Mouse (Mus musculus): Measurements from ENCODE around the gene Ykt6. TPM values are rescaled to one million over a fixed set of nuclear protein-coding genes. Genes with fewer than 3 reads are reported as not detected.

Ykt6 gene
- total RNA-seq, 2 experiments from 2014 or later, result 99.6 to 108 TPM

DNA sequence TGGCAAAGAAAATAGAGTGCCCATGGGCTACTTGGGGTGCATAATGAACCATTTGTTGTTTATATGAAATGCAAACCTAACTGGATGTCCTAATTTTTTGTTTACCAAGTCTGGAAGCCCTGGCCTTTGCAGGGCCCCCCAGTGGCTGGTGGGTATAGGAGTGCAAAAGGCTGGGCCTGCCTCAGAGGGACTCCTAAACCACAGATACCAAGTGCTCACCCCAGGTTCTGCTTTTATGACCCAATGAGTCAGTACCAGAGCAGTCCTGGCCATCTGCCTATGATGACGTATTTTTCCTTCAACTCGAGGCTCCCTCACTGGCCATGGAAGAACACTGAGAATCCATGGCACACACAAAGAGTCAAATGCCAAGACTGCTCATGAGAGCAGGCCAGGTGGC is 10.4 kb upstream of the Ykt6 start:
- intact Hi-C loops (cut with DNase I), result no loop called here

DNA sequence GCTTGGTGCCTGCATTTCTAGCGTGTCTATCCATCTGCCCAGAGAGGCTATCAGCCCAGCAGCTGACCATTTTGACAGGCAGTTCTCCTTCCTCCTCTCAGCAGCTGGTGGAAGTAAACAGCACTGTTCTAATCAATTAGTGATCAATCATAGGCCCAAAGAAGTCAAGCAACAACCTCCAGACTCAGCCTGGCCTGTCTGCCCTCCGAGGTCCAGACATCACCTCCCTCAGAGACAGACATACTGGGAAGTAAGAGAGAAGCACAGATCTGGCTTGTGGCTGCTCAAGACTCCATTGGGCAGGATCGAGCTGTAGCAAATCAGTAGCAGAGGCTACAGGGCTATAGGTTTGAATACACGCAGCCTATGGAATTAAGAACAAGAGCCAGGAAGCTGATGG is 7.7 kb upstream of the Ykt6 start:
- intact Hi-C loops (cut with DNase I), result no loop called here
- DNase-seq (ENCODE audit: low spot score in 2 of 2), result no peak

More for the DNA sequence above, 10.4 kb upstream of the Ykt6 start:
- no peak for DNase-seq (ENCODE audit: low spot score in 2 of 2)

DNA sequence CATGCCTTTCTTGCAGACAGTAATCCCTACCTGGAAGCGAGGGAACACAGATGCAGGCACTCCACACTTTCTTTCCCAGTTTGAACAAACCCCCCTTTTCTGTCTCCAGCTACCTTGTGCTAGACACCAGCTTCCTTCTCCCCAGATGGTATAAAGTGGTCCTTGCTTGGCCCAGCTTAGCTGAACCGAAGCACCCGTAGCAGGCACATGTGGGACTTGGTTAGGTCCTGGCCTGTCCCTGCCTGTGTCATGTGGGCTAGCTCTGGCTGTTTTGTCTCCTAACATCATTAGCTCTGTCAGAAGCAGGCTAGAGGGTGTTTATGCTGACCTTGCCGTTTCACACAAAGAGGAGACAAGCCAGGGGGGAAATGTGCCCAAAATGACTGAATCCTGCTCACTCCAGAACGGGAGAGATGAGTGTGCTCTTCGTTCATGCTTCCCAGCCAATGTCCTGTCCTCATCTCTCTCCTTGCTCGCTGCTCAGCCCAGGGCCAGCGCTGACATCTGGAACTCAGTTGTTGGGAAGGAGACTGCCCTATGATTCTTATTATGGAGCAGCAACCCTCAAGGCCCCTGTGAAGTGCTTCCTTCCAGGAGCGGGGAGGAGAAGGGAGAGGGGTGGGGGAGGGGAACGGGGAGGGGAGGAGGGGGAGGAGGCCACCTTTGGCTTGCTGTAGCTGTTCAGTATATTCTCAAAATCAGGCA is 6.8 kb upstream of the Ykt6 start:
- intact Hi-C loops (cut with DNase I), result no loop called here
- DNase-seq (ENCODE audit: low spot score in 2 of 2), result no peak

DNA sequence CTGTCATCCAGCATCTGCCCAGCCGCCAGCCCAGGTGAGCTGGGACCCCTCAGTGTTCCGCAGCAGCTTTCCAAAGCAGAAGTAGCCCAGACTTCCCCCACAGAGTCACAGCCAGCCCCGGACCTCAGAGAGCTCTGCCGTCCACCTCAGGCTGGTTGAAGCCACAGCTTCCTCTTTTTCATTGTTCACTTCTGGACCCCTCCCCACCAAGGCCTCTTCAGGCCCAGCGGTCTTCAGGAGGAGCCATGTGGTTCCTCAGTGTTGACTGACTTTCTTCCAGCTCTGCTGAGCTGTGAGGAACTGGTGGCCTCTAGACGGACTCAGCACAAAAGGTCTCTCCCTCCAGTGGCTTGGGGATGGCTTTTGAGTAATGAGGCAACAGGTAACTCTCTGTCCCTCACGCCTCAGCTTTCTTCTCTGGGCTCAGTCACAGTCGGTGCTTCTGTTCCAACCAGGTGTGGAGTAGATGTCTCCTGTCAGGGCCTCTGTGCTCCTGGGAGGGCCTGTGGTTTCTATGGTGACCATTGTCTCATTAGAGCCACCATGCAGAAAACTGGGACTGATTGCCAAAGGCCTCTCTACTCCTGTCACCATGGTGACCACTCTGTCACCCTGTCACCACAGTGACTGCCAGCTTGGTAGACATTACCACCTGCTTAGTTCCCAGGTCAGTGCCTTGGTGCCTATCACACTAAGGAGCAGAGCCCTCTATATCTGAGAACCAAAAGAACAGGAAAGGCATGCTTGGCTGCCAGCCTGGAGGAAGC is 5.7 kb upstream of the Ykt6 start, which contains the start of gene Gck:
Gck (minus strand) TSS at position 496 of the 767 bp plus-strand sequence.
- intact Hi-C loops (cut with DNase I), result no loop called here
- DNase-seq (ENCODE audit: low spot score in 2 of 2), result no peak

DNA sequence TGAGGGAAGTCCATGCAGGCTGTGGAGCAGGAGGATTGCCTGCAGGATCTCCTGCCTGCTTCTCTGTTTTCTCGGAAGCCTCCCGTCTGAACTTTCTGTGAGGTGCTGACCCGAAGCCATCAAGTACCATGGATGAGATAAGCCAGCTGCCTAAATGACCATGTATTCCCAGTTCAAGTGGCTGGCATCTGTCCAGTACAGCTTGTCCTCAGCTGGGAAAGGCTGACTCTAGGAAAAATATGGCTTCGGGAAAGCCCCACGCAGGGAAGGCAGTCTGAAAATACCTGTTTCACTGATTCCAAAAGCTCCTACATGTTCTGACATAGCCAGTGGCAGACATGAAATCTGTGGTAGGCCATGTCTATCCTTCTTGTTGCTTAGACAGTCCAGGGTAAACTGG is 3.0 kb upstream of the Ykt6 start:
- intact Hi-C loops (cut with DNase I), result no loop called here
- DNase-seq (ENCODE audit: low spot score in 2 of 2), result no peak

DNA sequence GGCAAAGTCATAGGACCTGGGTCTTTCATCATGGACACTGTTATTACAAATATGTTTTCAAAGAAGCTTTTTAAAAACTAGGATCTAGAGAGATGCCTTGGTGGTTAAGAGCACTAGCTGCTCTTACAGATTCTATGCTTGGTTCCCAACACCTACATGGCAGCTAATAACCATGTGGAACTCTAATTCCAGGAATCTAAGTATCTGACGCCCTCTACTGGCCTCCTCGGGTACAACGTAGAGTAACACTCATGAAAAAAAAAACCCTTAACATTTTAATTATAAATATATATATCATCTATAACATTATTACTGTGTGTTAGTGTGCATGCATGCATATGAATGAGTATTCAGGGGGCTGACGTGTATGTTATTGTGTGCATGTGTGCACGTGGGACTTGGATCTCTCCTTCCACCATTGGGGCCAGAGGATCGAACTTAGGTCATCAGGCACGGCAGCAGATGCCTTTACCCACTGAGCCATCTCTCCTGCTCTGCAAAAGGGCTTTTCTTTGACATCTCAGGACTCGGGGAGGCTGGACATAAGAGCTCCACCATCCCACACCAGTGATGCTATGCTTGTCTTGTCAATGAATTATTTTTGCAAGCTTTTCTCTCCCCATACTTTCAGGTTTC is 2.2 kb upstream of the Ykt6 start:
- DNase-seq (ENCODE audit: low spot score in 2 of 2), result no peak
- intact Hi-C loops (cut with DNase I), result no loop called here

DNA sequence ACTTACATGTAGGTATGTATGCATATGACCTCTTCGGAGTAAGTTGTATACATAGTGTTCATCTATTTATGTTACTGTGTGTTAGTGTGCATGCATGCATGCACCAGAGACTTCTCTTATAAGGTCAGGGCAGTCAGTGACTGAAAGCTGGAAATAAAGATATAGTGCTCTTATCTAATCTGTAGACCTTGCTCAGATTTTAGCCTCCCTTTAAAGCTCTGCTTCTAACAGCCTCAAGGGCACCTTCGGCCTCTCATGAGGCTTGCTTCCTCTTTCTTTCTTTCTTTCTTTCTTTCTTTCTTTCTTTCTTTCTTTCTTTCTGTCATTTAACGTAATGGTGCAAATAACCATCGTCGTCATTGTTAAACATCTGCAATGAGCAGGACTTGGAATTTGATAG is 1.1 kb upstream of the Ykt6 start:
- intact Hi-C loops (cut with DNase I), result no loop called here
- DNase-seq (ENCODE audit: low spot score in 2 of 2), result no peak

DNA sequence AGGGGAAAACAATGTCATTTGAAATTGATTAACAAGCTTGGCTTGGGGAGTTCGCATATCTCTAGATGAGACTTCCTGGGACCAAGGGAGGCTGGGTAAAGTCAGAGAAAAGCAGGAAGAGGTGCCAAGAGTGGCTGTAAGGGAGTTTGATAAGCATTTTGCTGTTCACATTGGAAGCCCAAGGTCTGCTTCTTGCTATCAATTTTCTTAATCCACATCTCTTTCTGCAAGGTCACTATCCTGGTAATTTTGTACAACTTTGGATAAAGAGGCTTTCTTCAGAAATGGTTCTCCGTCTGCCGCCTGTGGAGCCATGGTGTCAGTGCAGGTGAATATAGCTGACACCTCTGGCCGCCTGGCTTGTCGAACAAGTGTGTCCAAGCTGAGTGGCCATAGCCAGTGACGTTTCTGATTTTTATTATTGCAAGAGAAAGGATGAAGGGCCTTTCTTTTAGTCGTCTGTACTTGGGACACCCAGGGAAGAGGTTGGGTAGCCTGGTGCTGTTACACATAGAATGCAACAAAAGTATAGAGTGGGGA is 458 bp upstream of the Ykt6 start:
- peak in 1 of 2 experiments; percentile 56 for DNase-seq (ENCODE audit: low spot score in 2 of 2)

DNA sequence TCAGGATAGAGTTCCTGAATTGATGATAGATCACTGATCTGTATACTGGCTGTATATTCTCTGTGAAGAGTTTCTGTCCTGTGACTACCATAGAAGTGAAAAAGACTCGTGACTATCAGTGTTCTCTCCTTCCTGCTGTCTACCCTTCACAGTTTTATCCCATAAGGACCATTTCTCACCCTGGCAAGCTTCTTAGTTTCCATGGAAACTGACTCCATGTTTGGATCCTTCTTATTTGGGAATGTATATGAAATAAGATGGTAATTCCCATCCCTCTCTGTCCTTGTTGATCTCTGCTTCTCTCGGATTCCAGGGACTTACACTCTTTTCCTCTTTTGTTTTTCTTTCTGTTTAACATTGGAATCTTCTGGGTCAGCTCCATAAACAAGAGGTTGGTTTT is 4.6 kb downstream of the Ykt6 start:
- intact Hi-C loops (cut with DNase I), result no loop called here

More for the DNA sequence above, 458 bp upstream of the Ykt6 start:
- intact Hi-C loops (cut with DNase I), result loop anchor here (5.0 kb wide), 1 partner anchor 73 kb away; no protein-coding TSS in a partner anchor

DNA sequence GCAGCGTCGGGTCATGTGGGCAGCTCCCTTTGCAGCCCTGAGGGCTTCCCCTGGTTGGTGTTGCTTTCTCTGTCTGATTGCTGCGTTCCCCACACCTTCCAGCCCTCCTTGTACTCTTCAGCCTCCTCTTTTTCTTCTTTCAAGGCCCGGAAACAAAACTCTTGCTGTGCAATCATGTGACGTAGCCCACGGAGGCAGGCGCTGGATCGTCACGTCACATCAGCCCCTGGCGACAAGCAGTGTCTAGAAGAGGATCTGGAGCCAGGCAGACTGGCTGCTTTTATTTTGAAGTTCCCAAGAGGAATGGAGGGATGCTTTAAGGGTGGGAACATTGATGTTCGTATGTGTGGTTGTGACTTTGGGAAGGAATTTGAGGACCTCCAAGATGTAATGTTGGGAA is 10.4 kb downstream of the Ykt6 start:
- peak in 1 of 2 experiments; percentile 51 for DNase-seq (ENCODE audit: low spot score in 2 of 2)
- intact Hi-C loops (cut with DNase I), result no loop called here

More for the DNA sequence above, 4.6 kb downstream of the Ykt6 start:
- DNase-seq (ENCODE audit: low spot score in 2 of 2), result peak in 1 of 2 experiments; percentile 86

DNA sequence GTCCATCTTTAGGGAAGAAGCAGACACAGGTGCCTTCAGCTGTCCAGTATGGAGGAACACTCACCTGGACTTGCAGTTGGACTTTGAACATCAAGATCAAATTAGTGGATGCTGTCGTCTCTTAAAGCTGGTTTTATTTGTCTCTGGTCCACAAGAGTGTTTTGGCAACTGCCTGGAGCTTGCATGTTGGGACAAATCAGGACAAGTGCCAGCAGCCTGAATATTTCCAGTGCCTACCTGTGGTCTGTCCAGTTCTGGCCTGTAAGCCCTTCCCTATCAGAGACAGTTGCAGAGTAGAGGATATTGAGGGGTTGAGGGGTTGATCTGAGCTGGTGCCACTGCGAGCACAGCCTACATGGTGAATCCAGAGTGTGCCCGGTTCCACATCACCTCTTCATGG is 11.3 kb downstream of the Ykt6 start:
- intact Hi-C loops (cut with DNase I), result no loop called here
- no peak for DNase-seq (ENCODE audit: low spot score in 2 of 2)

DNA sequence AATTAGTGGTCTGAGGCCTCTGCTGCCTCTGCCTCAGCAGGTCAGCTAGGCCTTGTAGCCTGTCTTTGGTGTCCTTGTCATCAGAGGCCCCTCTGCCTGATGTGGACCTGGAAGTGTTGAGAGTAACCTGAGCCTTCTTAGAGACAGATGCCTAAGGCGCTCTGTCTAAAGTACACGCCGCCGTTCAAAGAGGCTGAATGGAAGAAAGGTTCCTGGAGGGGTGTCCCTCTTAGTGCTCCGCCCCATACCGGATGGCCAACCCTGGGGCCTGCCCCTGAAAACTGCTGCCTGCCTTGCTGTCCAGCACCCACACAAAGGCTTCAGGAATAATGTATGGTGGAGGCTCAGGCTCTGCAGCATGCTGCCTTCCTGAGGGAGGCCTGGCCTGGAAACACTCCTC is 12.7 kb downstream of the Ykt6 start:
- no peak for DNase-seq (ENCODE audit: low spot score in 2 of 2)
- intact Hi-C loops (cut with DNase I), result no loop called here

DNA sequence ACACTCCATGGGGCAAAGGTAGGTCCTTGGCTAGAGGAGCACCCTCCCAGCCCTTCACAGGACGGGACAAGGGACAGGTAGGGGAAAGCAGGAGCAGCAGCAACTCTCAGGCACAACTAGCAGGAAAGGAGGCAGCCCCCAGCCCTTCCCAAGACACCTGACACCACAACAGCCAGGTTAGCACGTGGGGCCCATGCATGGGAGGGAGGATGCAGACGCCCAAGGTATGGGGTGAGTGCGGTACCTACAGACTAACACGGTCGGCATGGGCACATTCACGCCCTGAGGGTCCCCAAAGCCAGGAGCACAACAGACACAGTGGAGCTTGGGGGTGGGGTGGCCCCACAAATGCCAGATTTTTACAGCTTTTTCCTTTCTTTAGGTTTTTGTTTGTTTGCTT is 15.7 kb downstream of the Ykt6 start:
- intact Hi-C loops (cut with DNase I), result no loop called here
- no peak for DNase-seq (ENCODE audit: low spot score in 2 of 2)

DNA sequence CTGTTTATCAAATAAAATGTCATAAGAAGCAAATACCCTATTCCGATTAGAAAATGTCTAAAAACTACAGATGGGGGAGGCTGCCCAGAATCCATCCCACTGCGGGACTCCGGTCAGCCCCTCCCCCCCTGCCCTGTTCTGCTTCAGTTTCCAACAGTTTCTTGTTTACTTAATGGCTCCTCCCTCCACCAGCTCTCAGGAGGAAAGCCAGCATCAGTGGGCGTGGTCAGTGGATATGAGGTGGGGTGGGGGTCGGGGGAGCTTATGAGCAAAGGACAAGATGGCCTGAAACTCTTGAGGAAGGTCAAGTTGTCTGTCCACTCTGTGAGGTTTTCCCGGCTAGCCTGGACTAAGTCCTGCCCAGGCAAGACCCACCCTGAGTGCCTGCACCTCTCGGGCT is 17.7 kb downstream of the Ykt6 start:
- DNase-seq (ENCODE audit: low spot score in 2 of 2), result no peak
- intact Hi-C loops (cut with DNase I), result no loop called here

DNA sequence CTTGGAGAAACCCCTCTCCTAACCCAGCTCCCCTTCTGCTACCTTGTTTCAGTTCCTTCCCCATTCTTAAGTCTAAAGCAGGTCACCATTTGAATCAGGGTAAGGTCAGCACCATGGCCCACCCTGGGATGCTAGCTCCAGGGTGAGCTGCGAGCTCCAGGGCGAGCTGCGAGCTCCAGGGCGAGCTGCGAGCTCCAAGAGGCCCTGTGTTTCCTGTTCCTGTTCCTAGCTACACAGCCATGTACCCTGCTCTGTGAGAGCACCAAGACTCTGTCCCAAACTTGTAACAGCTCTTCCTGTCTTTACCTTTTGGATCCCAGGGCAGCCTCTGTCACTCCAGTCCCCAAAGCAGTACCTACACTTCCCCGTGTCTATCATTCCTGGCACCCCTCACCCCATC is 18.6 kb downstream of the Ykt6 start:
- DNase-seq (ENCODE audit: low spot score in 2 of 2), result no peak
- intact Hi-C loops (cut with DNase I), result no loop called here

DNA sequence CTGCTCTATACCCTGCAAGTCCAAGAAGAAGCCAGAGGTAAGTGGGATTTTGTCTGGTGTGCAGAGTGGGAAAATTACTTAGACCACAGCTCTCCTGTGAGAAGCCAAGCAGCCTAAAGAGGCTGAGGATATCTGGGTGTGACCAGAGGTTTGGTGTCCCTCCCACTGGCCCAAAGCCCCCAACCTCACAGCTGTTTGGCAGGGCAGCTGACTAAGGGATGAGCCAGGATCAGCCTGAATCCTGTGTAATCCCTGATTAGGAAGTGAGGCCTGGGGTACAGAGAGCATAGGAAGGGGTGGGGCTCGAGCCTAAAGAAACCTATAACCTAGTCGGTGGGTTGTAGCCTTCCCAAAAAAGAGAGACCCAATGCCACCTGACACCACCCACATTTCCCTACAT is 19.6 kb downstream of the Ykt6 start:
- intact Hi-C loops (cut with DNase I), result no loop called here
- DNase-seq (ENCODE audit: low spot score in 2 of 2), result no peak

DNA sequence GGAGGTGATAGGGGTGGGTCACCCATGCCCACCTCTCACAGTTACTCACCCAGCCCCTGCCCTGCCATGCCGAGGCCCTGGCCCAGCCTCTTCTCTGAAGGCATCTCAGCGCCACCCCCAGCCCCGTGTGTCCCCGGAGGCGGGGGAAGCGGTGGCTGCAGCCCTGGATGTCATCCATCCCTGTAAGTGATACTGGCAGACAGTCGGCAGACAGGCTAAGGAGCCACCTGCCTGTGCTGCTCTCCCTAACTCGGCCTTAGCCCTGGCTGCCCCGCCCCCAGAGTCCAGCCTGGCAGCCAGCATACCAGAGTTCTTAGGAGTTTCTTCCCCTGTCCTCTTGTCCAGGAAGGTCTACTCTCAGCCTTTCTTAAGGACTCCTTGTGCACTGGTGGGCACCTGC is 20.6 kb downstream of the Ykt6 start:
- intact Hi-C loops (cut with DNase I), result no loop called here

DNA sequence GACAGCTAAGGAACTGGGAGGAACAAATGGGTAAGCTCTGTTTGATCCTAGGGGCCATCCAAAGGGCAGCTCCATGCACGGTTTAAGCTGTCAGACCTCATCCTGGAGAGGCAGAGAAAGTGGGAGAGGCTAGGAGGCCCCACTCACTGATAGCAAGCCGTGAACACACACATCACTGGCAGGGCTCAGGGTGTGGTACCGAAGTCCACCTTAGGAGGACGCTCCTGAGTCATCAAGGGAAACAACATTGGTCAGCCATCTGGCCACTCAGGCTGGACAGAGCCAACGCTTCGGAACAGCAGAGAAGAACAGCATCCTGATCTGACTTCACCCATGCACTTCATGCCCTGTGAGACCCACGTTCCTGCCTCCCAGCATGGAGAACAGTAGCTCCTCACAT is 23.6 kb downstream of the Ykt6 start:
- no peak for DNase-seq (ENCODE audit: low spot score in 2 of 2)
- intact Hi-C loops (cut with DNase I), result no loop called here

More for the DNA sequence above, 20.6 kb downstream of the Ykt6 start:
- no peak for DNase-seq (ENCODE audit: low spot score in 2 of 2)

DNA sequence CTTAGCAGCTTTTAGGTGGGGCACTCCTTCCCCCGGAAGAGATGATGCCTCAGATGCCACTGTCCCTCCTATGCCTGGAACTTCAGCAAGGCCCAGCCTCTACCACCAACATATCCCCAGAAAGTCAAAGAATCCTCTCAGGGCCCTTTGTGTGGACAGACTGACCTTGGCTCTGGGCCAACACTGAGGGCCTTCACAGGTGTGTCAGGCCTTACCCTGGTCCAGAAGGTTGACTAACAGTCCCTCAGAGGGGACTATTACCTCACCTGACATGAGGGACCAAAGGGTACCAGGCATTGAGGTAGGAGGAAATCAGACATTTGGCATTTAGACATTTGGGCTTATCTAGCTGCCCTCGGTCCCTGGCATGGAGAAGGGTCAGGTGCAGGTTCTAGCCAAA is 24.6 kb downstream of the Ykt6 start:
- DNase-seq (ENCODE audit: low spot score in 2 of 2), result no peak
- intact Hi-C loops (cut with DNase I), result no loop called here

DNA sequence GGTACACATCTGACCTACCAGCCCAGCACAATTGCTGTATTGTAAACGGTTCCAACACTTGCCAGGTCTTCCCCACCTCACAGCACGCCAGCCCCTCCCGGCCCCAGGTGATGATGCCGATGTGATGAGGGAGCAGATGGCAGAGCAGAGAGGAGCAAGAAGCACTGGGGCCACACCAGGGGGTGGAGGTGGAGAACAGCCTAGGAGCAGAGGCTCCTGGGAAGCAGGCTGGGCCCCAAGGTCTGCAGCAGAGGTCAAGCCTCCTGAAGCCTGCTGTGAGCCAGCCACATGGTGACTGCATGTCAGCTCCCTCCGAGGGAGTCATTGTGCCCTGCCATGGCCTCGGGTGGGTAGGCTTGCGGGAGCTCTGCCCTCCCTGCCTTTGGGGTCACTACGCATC is 25.1 kb downstream of the Ykt6 start:
- intact Hi-C loops (cut with DNase I), result no loop called here
- DNase-seq (ENCODE audit: low spot score in 2 of 2), result no peak
